Mouse (Mus musculus) gastrocnemius, postnatal 14 days (tissue): ENCODE data around the gene Olfr1408. TPM values are rescaled to one million over a fixed set of nuclear protein-coding genes. Genes with fewer than 3 reads are reported as not detected.

ENCODE experiments used
- DNase-seq: peaks from one replicate; pipeline ENCODE4 v3.0.0; 2021; ENCODE audit warnings: mixed read lengths
- intact Hi-C: fragments of 180-260 bp; cut with DNase I; formaldehyde crosslinking; loops from one replicate; pipeline ENCODE4 v1.15.1; 2025; ENCODE audit warnings: low total_unique reads
- long read RNA-seq, 2 experiments: library from polyadenylated mRNA; stranded (forward); transcript quantifications; one replicate each; pipeline ENCODE4 v2.0.0; 2021
- total RNA-seq, 2 experiments: library from RNA; stranded (reverse); gene quantifications; 2 replicates each; pipeline ENCODE4 v1.2.3; 2021

The Olfr1408 gene
- not detected for total RNA-seq
- long read RNA-seq, experiment 1 = 0 reads
- long read RNA-seq, experiment 2 = 0 reads

DNA sequence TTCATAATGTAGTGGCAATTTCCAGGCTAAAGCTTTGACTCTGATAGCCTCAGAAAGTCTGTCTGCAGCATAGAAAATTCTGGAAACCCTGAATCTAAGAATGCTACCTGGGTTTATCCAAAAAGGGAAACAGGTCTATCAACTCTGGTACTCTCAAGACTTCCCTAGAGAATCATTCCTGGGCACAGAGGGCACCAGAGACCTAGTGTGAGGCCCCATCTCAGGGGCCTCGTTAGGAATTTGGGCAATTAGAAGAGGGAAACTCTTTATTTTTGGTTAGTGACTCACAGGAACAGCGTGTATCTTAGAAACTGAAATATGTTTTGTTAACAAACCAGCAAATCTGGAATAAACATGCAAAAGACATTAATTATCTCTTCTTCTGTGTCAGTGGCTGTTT, at the start of gene Olfr1408:
Gene Olfr1408, minus strand, starts transcription at position 101 of the 400 bp plus-strand sequence.
- no peak for DNase-seq
- intact Hi-C loops = no loop called here

GRCm38 (mm10) chr1:173174154-173174842, 37.1 kb upstream of the Olfr1408 start:
- no peak for DNase-seq
- intact Hi-C loops = no loop called here

Other genes starting within 250 kb of the Olfr1408 start
- not detected for gene Apcs, start 242.3 kb downstream of the Olfr1408 start, total RNA-seq
- gene Olfr16, start 187.0 kb downstream of the Olfr1408 start, total RNA-seq = not detected
- not detected for gene Olfr1406, start 53.3 kb upstream of the Olfr1408 start, total RNA-seq
- not detected for gene Olfr218, start 60.4 kb upstream of the Olfr1408 start, total RNA-seq
- not detected for gene Olfr1404, start 75.0 kb upstream of the Olfr1408 start, total RNA-seq
- not detected for gene Fcer1a, start 89.8 kb upstream of the Olfr1408 start, total RNA-seq
- gene Olfr418, start 128.6 kb upstream of the Olfr1408 start, total RNA-seq = not detected
- gene Mptx2, start 140.4 kb upstream of the Olfr1408 start, total RNA-seq = not detected
- gene Ackr1, start 196.4 kb upstream of the Olfr1408 start, total RNA-seq = 1 to 10 TPM; 5.1 to 7.9 TPM
- gene Aim2, start 213.5 kb upstream of the Olfr1408 start, total RNA-seq = under 1 TPM; 0.35 to 0.69 TPM
- gene Cadm3, start 230.3 kb upstream of the Olfr1408 start, total RNA-seq = 10 to 100 TPM; 15.4 to 21.4 TPM